Mouse (Mus musculus) heart, postnatal 25 days (tissue): ENCODE results near the gene Fbxo48. TPM values are rescaled to one million over a fixed set of nuclear protein-coding genes. Genes with fewer than 3 reads are reported as not detected.

ENCODE experiments used
- DNase-seq: peaks from one replicate; pipeline ENCODE4 v3.0.0; 2022; ENCODE audit warnings: low spot score
- intact Hi-C: fragments of 180-260 bp; cut with DNase I; formaldehyde crosslinking; loops from one replicate; pipeline ENCODE4 v1.15.1; 2025
- total RNA-seq, 2 experiments: library from RNA; stranded (reverse); gene quantifications; 2 replicates each; pipeline ENCODE4 v1.2.3; 2021

The Fbxo48 gene
- total RNA-seq, 2 experiments from 2014 or later: 0.22 to 0.26 TPM

DNA sequence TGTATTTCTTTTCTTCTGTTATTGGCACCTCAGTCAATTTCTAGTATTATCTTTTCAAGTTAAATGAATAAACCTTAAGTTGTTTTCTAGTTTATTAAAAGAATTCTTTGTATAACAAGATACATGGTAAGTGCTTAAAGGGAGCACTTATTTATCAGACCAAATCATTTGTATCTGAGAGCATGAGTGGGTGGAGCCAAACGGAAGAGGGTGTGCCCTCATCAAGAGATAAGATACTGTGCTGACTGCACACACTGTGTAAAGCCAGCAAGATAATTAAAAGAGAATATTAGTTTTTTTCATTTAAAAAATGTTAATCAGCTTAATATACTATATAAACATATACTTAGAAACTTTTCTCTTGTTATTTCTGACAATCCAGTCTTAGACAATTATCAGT lies 7.3 kb downstream of the Fbxo48 start:
- intact Hi-C loops: no loop called here
- no peak for DNase-seq

DNA sequence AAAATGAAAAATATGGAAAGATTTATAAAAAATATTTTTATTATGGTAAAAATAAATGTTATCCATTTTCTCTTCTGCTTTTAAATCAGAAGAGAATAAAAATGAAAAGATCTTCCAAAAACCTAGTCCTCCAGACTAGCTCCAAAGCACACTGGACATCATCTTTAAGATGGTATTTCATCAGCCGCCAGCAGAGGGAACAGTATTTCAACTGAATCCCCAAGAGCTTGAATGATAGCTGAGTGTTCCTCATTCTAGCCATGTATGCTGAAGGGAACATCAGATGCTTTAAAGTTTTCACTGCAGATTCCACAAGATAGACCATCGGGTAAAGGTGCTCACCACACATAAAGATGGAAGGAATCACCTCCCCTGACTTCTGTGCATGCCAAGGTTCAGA lies 16.6 kb downstream of the Fbxo48 start:
- DNase-seq: no peak
- intact Hi-C loops: no loop called here

DNA sequence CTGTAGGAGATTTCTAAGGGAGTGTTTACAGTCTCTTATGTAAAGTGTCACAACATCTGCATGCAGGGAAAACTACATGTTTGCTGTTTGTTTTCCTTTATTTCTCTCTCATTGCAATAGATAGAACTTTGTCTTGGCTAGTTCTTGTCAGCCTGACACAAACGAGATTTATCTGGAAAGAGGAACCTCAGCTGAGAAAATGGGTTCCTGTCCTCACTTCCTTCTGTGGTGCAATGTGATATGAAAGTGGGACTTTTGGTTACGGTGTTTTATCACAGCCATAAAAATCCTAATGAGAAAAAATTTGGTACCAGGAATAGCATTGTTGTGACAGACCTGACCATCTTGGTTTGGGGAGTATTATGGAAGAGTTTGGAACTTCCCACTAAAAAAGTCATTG lies 18.5 kb downstream of the Fbxo48 start:
- intact Hi-C loops: no loop called here
- no peak for DNase-seq

DNA sequence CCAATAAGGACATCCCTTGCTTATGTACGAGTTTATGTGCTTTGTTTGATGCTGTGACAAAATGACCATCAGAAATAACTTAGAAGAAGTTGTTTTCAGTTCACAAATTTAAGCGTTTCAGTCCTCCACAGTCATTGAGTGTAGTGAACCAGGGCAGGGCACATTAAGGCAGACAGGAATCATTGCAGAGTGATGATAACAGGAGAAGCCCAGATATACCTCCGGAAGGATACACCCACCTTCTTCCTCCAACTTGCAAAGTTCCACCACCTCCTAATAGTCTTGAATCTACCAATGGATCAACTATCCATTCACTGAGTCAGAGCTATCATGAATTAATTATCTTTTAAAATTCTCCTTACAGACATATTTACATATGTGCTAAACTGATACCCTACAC lies 20.9 kb downstream of the Fbxo48 start:
- no peak for DNase-seq
- intact Hi-C loops: no loop called here

DNA sequence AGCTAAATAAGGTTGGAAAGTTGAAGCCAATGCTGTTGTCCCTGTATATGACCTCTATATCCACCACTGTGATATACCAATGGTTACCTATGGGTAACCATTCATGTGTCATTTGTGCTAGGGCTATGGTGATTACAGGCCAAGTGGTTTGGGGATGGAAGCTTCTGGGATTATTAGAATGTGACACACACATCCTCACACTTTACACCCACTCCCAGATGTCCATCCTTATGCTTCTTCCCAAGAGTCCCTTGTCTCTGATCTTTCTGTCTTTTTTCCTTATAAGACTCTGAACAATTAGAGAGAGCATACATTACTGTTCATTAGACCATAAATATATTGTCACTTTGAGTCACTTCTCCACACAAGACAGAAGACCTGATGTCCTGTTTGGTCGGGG lies 21.9 kb downstream of the Fbxo48 start:
- intact Hi-C loops: no loop called here
- DNase-seq: no peak

DNA sequence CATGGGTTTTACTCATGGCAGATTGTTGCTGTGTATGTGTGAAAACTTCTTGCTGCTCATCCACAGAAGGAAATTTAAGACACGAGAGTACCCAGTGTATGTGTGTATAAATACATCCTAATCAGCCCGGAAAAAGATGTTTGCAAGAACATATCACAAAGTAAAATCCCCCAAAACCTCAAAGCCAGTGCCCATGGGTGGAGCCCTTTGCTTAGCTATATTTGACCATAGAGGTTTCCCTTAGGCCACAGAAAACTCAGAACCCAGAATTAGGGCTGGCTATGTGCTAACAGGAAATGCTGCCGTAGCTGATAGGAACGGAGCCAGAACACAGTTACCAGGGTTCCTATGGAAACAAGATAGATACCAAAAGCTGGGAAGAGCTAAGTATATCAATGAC lies 25.8 kb downstream of the Fbxo48 start:
- intact Hi-C loops: no loop called here
- no peak for DNase-seq

DNA sequence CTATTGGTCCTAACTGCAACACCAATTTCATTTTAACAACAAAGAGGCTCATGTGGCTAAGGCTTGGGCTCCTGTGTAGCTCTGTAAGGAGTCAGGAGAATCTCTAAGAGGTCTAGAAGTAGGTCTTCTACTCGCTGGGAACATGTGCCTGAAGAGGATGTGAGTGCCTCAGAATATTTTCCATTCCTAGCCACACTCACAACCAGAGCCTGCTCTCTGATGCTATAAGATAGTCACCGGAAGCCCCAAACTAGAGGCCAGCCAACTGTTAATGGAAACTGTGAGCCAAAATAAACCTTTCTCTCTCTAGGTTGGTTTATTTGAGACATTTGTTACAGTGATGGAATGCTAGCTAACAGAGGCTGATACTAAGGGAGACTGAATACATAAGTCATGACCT lies 26.4 kb downstream of the Fbxo48 start:
- no peak for DNase-seq
- intact Hi-C loops: no loop called here

DNA sequence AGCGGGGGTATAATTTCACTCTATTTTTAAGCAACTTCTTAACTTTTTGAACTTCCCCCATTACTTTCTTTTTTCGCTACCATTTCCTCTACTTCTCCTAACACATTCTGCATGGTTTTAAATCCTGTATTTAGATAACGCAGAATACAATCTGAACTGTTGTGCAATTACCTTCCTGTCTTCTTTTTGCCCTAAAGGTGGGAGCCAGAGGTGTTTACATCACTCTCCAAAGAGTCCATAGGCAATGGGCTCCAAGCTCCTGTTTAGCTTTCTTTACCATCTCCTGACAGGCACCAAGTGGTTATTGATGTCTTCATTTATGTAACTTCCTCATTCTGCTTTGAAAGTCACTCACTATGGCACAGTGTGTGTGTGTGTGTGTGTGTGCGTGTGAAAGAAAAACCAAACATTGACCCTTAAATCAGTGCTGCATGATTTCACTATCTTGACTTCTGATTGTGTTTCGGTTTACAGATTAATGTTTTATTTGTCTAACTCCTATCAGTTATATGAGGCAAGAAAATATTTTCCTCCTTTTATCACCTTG lies 27.1 kb downstream of the Fbxo48 start:
- intact Hi-C loops: no loop called here

DNA sequence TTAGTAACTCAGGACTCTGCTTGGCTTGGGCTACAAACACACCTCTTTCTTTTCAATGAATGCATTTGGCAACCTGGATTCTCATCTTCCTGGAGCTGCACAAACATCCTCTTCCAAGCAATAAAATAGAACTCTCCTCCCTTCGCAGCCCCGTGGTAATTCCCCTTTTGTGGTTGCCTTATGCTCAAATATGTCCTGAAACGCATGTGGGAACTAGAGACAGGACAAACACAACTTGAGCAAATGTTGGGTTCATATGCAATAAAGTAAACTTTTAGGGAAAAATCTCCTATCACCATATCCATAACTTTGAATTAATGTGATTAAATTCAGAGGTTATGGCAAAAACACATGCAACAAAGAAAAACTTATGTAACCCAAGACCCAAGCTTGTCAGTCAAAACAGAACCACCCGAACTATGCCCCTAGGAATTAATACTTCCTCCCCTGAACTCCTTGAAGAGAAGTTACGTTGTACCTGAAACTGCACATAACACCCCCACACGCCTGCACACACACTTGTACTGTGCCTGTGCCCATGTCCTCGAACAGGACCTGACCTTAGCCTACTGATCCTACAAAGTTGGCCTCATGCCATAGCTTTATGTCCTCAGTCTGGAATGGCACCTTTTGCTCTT lies 35.5 kb downstream of the Fbxo48 start:
- DNase-seq: no peak
- intact Hi-C loops: no loop called here

More for the DNA sequence above, 27.1 kb downstream of the Fbxo48 start:
- DNase-seq: no peak

DNA sequence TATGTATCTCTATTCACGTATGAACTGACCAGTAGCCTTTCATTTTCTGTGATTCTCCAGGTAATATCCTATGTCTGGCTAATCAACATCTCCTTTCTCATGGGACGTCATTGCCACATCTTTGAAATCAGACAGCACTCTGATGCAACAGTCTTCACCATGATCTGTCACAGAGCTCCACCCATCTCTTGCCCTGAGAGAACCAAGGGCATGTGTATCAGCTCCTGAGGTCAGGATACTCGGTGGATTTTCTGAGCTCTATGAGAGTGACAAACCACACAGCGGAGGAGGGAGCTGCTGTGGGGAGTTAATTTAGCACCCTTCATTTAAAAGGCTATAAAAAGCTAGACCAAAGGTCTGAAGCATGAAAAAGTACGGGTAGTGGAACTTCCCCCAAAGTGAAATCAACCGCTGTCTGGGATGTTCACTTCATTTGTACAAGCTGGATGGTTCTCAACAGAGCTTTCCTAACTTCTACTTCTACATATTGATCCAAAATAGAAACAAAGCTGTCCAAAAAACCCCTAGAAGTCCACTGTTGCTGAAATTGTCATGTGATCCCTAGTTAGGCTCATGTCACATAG lies 36.7 kb downstream of the Fbxo48 start:
- intact Hi-C loops: no loop called here
- DNase-seq: no peak

DNA sequence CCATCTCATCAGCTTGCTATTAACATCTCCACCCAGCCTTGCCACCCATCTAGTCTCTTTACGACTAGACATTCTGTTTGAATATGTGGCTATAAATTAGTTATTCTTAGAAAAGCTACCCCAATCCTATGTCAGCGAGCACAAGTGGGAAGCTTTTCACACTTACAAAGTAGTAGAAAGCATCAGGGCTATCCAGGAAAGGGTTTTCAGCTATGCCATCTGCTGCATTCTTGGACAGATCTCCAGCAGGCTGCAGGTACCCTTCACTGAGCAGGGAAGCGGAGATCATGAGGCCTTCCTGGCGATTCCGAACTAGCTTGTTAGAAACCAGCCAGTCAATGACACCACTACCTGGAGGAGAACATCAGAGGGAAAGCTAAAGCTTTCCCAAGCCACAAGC lies 38.7 kb downstream of the Fbxo48 start:
- DNase-seq: no peak
- intact Hi-C loops: no loop called here

DNA sequence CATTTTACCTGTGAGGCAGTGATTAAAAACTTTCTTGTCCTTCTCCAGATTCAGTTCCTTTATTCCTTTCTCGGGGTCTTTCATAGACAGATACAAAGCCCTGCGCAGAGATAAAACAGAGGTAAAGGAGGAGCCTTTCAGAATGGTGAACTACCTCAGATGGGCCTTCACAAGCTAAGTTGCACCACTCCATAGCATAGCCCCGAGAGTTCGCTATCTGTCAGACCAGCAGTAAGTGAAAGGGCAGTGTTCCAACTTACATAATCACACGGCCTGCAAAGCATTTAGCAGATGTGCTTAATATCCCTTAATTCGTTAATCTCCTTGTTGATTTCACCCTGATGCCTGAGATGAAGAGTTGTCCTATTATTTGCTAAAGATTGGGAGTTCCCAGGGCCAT lies 41.7 kb downstream of the Fbxo48 start:
- DNase-seq: no peak

DNA sequence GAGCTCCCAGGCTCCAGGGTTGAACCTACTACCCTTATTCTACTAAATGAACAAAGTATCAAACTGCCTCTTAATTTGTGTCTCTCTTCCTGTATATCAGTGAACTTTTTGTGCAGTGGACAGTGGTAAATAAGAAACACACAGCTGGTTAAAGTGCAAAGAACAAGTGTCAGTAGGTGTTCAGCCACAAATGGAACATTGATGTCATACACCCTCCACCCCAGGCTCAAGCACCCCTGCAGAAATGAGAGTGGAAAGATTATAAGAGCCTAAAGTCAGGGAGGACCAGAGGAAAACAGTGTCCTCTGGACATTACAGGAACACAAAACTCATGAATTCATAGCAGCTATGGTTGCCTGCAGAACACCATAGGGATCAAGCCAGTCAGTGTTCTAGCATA lies 45.6 kb downstream of the Fbxo48 start:
- DNase-seq: no peak
- intact Hi-C loops: no loop called here

More for the DNA sequence above, 41.7 kb downstream of the Fbxo48 start:
- intact Hi-C loops: no loop called here

DNA sequence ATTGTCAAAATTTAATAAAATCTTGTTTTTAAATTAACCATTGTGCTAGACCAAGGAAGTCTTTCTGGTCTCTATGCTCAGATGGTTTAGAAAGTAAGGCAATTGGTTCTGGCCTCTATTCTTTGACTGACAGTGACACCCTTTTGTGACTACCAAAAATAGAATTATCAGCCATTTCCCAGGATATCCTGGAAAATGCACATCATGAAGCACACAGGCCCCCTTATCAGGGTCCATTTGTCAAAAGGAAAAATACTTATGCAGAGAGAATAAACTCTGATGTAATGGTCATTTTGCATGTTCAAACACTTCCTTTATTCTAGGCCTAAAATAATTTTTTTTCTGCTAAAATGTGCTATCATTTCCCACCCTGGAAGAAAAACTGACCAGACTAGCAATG lies 46.3 kb downstream of the Fbxo48 start:
- intact Hi-C loops: no loop called here
- no peak for DNase-seq

DNA sequence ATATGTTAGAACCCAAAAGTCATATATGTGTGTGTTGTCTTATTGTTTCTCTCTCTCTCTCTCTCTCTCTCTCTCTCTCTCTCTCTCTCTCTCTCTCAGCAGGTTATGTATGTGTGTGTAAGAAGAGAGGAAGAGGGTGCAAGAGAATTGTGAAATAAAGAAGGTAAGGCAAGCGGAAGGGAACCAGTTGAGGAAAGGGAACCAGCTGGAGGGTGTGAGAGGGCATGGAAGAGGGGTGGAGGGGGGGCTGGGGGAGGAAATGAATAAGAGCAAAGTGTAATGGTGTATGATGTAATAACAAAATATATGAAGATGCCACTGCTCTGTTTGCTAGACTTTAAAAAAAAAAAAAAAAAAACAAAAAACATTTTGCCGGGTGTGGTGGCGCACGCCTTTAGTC lies 48.2 kb downstream of the Fbxo48 start:
- intact Hi-C loops: no loop called here

DNA sequence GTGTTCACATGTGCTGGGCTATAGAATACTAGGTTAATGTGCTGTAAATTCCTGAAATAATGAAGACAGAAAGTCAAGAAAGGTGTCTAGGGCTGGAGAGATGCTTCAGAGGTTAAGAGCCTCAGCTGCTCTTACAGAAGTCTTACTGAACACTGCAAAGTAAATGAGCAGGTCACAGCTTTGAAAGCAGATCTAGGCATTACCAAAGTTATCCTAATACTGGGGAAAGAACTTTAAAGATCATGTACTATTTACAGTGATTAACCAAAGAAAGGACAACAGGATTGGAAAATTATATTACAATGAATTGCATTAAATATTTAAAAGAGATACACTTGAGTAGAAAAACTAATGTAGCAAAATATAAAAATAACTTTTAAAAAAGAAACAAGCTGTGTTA lies 48.8 kb downstream of the Fbxo48 start:
- intact Hi-C loops: no loop called here

More for the DNA sequence above, 48.2 kb downstream of the Fbxo48 start:
- no peak for DNase-seq

DNA sequence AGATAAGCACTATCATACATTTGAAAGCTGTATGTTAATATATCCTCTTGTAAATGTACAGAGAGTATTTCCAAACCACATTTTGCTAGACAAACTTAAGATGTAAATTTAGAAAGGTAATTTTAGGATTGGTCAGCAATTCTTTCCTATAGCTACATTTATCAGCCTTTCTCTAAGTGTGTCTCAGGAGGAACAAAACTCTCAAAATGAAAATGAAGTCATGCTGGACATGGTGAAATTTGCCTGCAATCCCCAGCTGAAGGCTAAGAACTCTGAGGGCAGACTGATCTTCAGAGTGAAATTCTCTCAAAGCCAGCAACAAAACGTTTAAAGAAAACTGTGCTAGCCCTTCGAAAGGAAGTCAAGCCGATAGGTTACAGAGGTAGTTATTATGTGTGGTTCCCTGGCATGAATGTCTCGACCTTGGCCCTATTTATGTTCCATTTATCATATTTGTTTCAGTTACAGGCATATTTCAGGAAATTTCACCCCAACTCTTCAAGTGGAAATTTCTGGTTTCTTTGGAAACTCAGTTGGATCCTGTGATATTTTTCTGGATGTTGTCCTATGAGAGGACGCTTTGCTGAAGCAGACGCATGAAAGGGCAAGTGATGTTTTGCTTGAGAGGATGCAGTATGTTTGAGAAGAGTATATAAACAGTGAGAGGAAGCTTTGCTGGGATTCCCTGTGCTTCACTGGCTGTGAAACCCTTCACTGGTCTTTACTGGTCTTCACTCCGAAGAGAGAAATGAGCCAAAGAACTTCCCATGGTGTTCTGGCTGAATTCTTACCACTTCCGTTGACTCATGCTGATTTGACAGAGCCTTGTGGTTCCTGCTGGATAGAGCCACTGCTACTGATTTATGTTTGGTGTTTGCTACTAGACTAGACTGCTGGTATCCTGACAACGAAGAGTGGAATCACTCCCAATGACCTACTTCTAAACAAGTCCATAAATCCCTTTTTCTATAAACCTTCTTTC lies 49.5 kb downstream of the Fbxo48 start:
- DNase-seq: no peak
- intact Hi-C loops: no loop called here

More for the DNA sequence above, 48.8 kb downstream of the Fbxo48 start:
- no peak for DNase-seq

DNA sequence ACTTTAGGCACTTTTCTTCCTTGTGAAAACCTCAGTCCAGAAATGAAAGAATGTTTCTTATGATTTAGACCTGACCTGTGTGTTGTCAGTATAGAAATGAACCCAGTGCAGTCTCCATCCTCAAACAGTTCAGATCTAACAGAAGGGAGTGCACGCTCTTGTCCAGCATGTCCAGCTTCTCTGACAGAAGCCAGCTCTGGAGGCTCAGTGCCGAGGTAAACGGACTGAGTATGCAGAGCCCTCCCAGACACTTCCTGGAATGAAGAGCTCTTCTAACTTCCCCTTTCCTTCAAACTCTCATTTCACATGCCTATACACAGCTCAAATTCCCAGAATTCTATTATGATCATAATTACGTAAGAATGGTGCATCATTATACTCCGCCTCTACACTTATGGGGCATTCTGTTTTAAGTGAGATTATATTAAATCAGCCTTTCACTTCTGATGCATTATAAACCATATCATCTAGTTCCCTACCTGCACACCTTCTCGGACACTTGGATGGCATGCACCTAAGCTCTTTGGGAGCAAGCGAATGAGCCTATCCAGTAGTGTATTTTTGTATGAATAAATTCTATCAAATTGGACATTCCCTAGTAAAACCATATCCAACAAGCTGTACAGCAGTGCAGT lies 51.7 kb downstream of the Fbxo48 start:
- intact Hi-C loops: no loop called here
- DNase-seq: no peak

DNA sequence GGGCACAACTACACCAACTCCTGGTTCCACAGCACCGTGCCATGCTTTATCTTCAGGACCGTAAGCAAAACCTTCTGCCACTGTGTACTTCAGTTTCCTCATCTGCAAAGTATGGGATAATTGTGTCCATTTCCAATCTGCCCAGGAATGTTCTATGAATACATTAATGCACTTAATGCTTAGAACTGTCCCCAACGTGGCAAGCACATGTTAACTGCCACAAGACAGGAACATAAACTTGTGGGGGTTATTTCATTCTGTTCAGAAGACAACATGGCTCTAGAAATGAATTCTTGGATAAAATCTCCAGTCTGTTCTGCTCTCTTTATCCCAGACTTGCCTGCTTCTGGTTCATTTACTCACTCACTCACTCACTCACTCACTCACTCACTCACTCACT lies 52.6 kb downstream of the Fbxo48 start:
- no peak for DNase-seq
- intact Hi-C loops: no loop called here
